Mouse (Mus musculus) intestine, postnatal 0 days (tissue): Measurements from ENCODE around the gene Tcte2. TPM values are rescaled to one million over a fixed set of nuclear protein-coding genes. Genes with fewer than 3 reads are reported as not detected.

Experiments
- ATAC-seq: fragments of 200-750 bp; cut with Nextera tagmentation; 2 replicates; pipeline ENCODE4 v1.8.0; 2017; ENCODE audit warnings: mild to moderate bottlenecking, moderate TSS enrichment, moderate library complexity
- H3K27ac ChIP-seq: fragments of 300-500 bp; sonication (generic); 2 replicates; pipeline ENCODE4 v1.5.1; 2014; ENCODE audit warnings: mild to moderate bottlenecking, low read depth, low read length, moderate library complexity
- H3K27me3 ChIP-seq: fragments of 300-500 bp; sonication (generic); replicated peaks from 2 replicates; pipeline ENCODE4 v1.6.1; 2014; ENCODE audit warnings: low read length, mixed read lengths; ENCODE audit not compliant: control insufficient read depth, insufficient read depth
- H3K36me3 ChIP-seq: fragments of 300-500 bp; sonication (generic); 2 replicates; pipeline ENCODE4 v1.6.1; 2014; ENCODE audit warnings: mild to moderate bottlenecking, moderate library complexity; ENCODE audit not compliant: control insufficient read depth, insufficient read depth
- H3K4me1 ChIP-seq: fragments of 300-500 bp; sonication (generic); replicated peaks from 2 replicates; pipeline ENCODE4 v1.6.1; 2014; ENCODE audit warnings: antibody characterized with exemption, low read length, mixed read lengths; ENCODE audit not compliant: control insufficient read depth, insufficient read depth
- H3K4me2 ChIP-seq: fragments of 300-500 bp; sonication (generic); replicated peaks from 2 replicates; pipeline ENCODE4 v1.6.1; 2014; ENCODE audit warnings: low read depth, mild to moderate bottlenecking, moderate library complexity
- H3K4me3 ChIP-seq: fragments of 300-500 bp; sonication (generic); 2 replicates; pipeline ENCODE4 v1.5.1; 2014; ENCODE audit warnings: low read depth, low read length
- H3K9ac ChIP-seq: fragments of 300-500 bp; sonication (generic); 2 replicates; pipeline ENCODE4 v1.6.1; 2014; ENCODE audit warnings: mild to moderate bottlenecking, low read depth, low read length
- H3K9me3 ChIP-seq: fragments of 300-500 bp; sonication (generic); 2 replicates; pipeline ENCODE4 v1.6.1; 2016; ENCODE audit warnings: mixed run types; ENCODE audit not compliant: control insufficient read depth
- CTCF ChIP-seq: sonication (generic); IDR thresholded peaks from 2 replicates; pipeline ENCODE4 v1.5.1; 2016; ENCODE audit warnings: low read depth, mild to moderate bottlenecking, control low read depth, antibody characterized with exemption, moderate library complexity
- WGBS: fragments of 180-500 bp; shearing (Covaris S2); extraction: QIAGEN DNeasy Blood & Tissue Kit; methylation state at CpG from one replicate; pipeline ENCODE4 v1.1.7; 2014; 5-methylcytosine and 5-hydroxymethylcytosine counted together
- polyA plus RNA-seq: library from polyadenylated mRNA; unstranded; fragments of >200 nt; fragmentation: Nextera tagmentation; extraction: Ambion mirVana; gene quantifications from 2 replicates; pipeline ENCODE4 v1.2.1, GENCODE M21; 2015

The Tcte2 gene
- polyA plus RNA-seq, 1 experiment from 2014 or later: 1.4 TPM

GRCm38 (mm10) chr17:13742941-13743708 lies 18.5 kb downstream of the Tcte2 start:
- WGBS: 29% methylated on average over 7 of the region's 7 CpGs
- Histone ChIP-seq H3K4me3 (no peak overlapping the region), H3K9me3 (no peaks in the 10 kb centered on the region), H3K27me3 (no peaks in the 10 kb centered on the region), H3K36me3 (no peaks in the 10 kb centered on the region), H3K27ac (peak overlapping the region; percentile 9; the same call in 1 of the 2 replicates), H3K4me1 (no peaks in the 10 kb centered on the region), H3K9ac (no peak overlapping the region), H3K4me2 (peak overlapping the region; percentile 10; the same call in 1 of the 2 replicates)
- ATAC-seq: no peak
- TF ChIP-seq CTCF: no peak

DNA sequence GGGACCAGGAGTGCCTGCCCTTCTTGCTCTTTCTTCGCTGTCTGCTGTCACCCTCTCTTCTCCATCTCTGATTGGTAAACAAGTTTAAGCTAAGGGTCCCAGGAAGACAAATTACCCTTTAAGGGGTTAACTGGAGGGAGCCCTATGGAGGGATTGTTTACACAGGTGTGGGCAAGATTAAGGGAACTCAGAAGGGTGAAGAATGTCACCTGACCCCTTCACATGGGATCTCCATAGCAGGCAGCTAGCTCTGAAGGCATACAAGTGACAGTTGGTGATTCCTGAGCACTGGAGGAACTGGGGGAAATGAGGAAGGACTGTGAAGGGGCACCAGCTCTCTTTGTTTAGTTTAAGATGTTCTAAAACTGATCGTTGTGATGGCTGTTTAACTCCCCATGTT lies 19.3 kb downstream of the Tcte2 start:
- no peaks in the 10 kb centered on the region for H3K27me3 ChIP-seq
- H3K36me3 ChIP-seq: no peaks in the 10 kb centered on the region
- H3K4me2 ChIP-seq: no peak overlapping the region
- no peak overlapping the region for H3K9ac ChIP-seq
- H3K4me3 ChIP-seq: no peak overlapping the region
- no peak for ATAC-seq
- TF ChIP-seq CTCF: no peak
- no peaks in the 10 kb centered on the region for H3K9me3 ChIP-seq
- H3K27ac ChIP-seq: no peak overlapping the region
- WGBS: 40% methylated on average over 2 of the region's 2 CpGs
- H3K4me1 ChIP-seq: no peaks in the 10 kb centered on the region

- H3K36me3 ChIP-seq: no peaks in the 10 kb centered on the region
- H3K4me3 ChIP-seq: no peak overlapping the region
- no peak for TF ChIP-seq CTCF
- H3K4me2 ChIP-seq: no peak overlapping the region
- no peaks in the 10 kb centered on the region for H3K4me1 ChIP-seq
- no peak for ATAC-seq
- H3K27ac ChIP-seq: no peak overlapping the region
- H3K9me3 ChIP-seq: no peaks in the 10 kb centered on the region
- H3K9ac ChIP-seq: no peak overlapping the region
- 51% methylated on average over 7 of the region's 7 CpGs for WGBS
- no peaks in the 10 kb centered on the region for H3K27me3 ChIP-seq
Measured at GRCm38 (mm10) chr17:13741611-13742010, 20.0 kb downstream of the Tcte2 start.

DNA sequence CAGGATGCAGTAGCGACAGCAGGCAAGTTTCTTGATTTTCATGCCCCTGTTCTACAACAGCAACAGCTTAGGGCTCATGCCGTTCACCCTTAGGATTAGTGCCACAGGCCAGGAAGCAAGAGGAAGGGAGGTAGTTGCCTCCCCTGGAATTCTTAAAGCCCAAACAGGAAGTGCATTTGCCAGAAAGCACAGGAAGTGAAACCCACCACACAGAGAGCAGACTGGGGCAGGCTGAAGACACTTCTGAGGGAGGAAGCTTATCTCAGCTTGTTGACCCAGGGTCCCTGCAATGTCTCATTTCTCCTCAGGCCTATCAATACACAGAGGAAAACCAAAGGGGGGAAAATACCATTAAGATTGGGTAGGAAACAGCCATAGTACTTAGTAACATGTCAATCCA lies 20.8 kb downstream of the Tcte2 start:
- Histone ChIP-seq H3K9me3 (no peaks in the 10 kb centered on the region), H3K4me2 (no peak overlapping the region), H3K4me1 (no peaks in the 10 kb centered on the region), H3K27me3 (no peaks in the 10 kb centered on the region), H3K36me3 (no peaks in the 10 kb centered on the region), H3K4me3 (no peak overlapping the region), H3K27ac (peak overlapping the region; percentile 28; the same call in 1 of the 2 replicates), H3K9ac (no peak overlapping the region)
- WGBS: 23% methylated on average over 2 of the region's 2 CpGs
- no peak for TF ChIP-seq CTCF
- ATAC-seq: no peak

- Histone ChIP-seq H3K4me3 (no peak overlapping the region), H3K27me3 (no peaks in the 10 kb centered on the region), H3K27ac (no peak overlapping the region), H3K9ac (no peak overlapping the region), H3K9me3 (no peaks in the 10 kb centered on the region), H3K4me1 (no peaks in the 10 kb centered on the region), H3K36me3 (no peaks in the 10 kb centered on the region), H3K4me2 (no peak overlapping the region)
- no peak for ATAC-seq
- TF ChIP-seq CTCF: no peak
- 82% methylated on average over 5 of the region's 5 CpGs for WGBS
Measured at GRCm38 (mm10) chr17:13739981-13740380, 21.6 kb downstream of the Tcte2 start.

- Histone ChIP-seq H3K9me3 (no peaks in the 10 kb centered on the region), H3K27ac (no peak overlapping the region), H3K4me3 (no peak overlapping the region), H3K9ac (no peak overlapping the region), H3K27me3 (no peaks in the 10 kb centered on the region), H3K4me1 (no peaks in the 10 kb centered on the region), H3K4me2 (no peak overlapping the region), H3K36me3 (no peaks in the 10 kb centered on the region)
- 96% methylated on average over 2 of the region's 2 CpGs for WGBS
- TF ChIP-seq CTCF: no peak
- ATAC-seq: no peak
Measured at GRCm38 (mm10) chr17:13738916-13739315, 22.7 kb downstream of the Tcte2 start.
